Mouse (Mus musculus) neural tube, embryonic 12.5 days (tissue): ENCODE data around the gene Kif22. TPM values are rescaled to one million over a fixed set of nuclear protein-coding genes. Genes with fewer than 3 reads are reported as not detected.

ENCODE experiments used
- ATAC-seq: fragments of 200-750 bp; cut with Nextera tagmentation; 2 replicates; pipeline ENCODE4 v1.8.0; 2017; ENCODE audit warnings: low read depth, mild to moderate bottlenecking, moderate TSS enrichment, moderate library complexity; ENCODE audit not compliant: low FRiP score
- H3K27ac ChIP-seq: fragments of 300-500 bp; sonication (generic); 2 replicates; pipeline ENCODE4 v1.5.1; 2016
- H3K27me3 ChIP-seq: fragments of 300-500 bp; sonication (generic); replicated peaks from 2 replicates; pipeline ENCODE4 v1.6.1; 2016; ENCODE audit warnings: mild to moderate bottlenecking
- H3K36me3 ChIP-seq: fragments of 300-500 bp; sonication (generic); 2 replicates; pipeline ENCODE4 v1.6.1; 2016; ENCODE audit warnings: mild to moderate bottlenecking
- H3K4me1 ChIP-seq: fragments of 300-500 bp; sonication (generic); 2 replicates; pipeline ENCODE4 v1.6.1; 2016
- H3K4me2 ChIP-seq: fragments of 300-500 bp; sonication (generic); replicated peaks from 2 replicates; pipeline ENCODE4 v1.6.1; 2016; ENCODE audit warnings: mild to moderate bottlenecking
- H3K4me3 ChIP-seq: fragments of 300-500 bp; sonication (generic); 2 replicates; pipeline ENCODE4 v1.5.1; 2016
- H3K9ac ChIP-seq: fragments of 300-500 bp; sonication (generic); 2 replicates; pipeline ENCODE4 v1.6.1; 2016; ENCODE audit warnings: mild to moderate bottlenecking
- H3K9me3 ChIP-seq: fragments of 300-500 bp; sonication (generic); 2 replicates; pipeline ENCODE4 v1.6.1; 2016; ENCODE audit warnings: mild to moderate bottlenecking
- WGBS: fragments of 180-500 bp; shearing (Covaris S2); methylation state at CpG from one replicate; pipeline ENCODE4 v1.1.7; 2016; 5-methylcytosine and 5-hydroxymethylcytosine counted together
- microRNA-seq: library from miRNA; unstranded; fragments of <30 nt; microRNA quantifications from one replicate; pipeline ENCODE4, GENCODE M21; 2017
- polyA plus RNA-seq: library from polyadenylated mRNA; unstranded; fragments of >200 nt; fragmentation: Nextera tagmentation; extraction: Ambion mirVana; gene quantifications from 2 replicates; pipeline ENCODE4 v1.2.1, GENCODE M21; 2016

Gene Kif22
- polyA plus RNA-seq, 1 experiment from 2014 or later, result 93.0 TPM

- Histone ChIP-seq H3K4me3 (no peak overlapping the region), H3K4me1 (no peaks in the 10 kb centered on the region), H3K27me3 (no peaks in the 10 kb centered on the region), H3K27ac (no peak overlapping the region), H3K9ac (no peak overlapping the region), H3K9me3 (no peaks in the 10 kb centered on the region), H3K36me3 (no peaks in the 10 kb centered on the region), H3K4me2 (no peak overlapping the region)
- WGBS, result 73% methylated on average over 8 of the region's 8 CpGs
- no peak for ATAC-seq
Measured at GRCm38 (mm10) chr7:126988816-126989215, 53.5 kb downstream of the Kif22 start.

GRCm38 (mm10) chr7:126986319-126986718 is 56.0 kb downstream of the Kif22 start:
- Histone ChIP-seq H3K36me3 (peaks cover 4% of the 10 kb centered on the region; the same call in 1 of the 2 replicates), H3K9ac (no peak overlapping the region), H3K27me3 (no peaks in the 10 kb centered on the region), H3K4me3 (no peak overlapping the region), H3K4me1 (no peaks in the 10 kb centered on the region), H3K27ac (no peak overlapping the region), H3K9me3 (no peaks in the 10 kb centered on the region), H3K4me2 (no peak overlapping the region)
- 56% methylated on average over 9 of the region's 9 CpGs for WGBS
- no peak for ATAC-seq

- Histone ChIP-seq H3K27ac (no peak overlapping the region), H3K4me3 (no peak overlapping the region), H3K27me3 (no peaks in the 10 kb centered on the region), H3K4me1 (no peaks in the 10 kb centered on the region), H3K9me3 (no peaks in the 10 kb centered on the region), H3K4me2 (no peak overlapping the region), H3K36me3 (peaks cover 14% of the 10 kb centered on the region), H3K9ac (no peak overlapping the region)
- ATAC-seq, result no peak
- 53% methylated on average over 10 of the region's 10 CpGs for WGBS
Measured at GRCm38 (mm10) chr7:126984667-126985444, 57.4 kb downstream of the Kif22 start.

GRCm38 (mm10) chr7:126983113-126983512 is 59.2 kb downstream of the Kif22 start:
- Histone ChIP-seq H3K27me3 (no peaks in the 10 kb centered on the region), H3K4me3 (no peak overlapping the region), H3K27ac (no peak overlapping the region), H3K4me1 (no peaks in the 10 kb centered on the region), H3K4me2 (no peak overlapping the region), H3K9ac (no peak overlapping the region), H3K36me3 (peaks cover 31% of the 10 kb centered on the region), H3K9me3 (no peaks in the 10 kb centered on the region)
- ATAC-seq, result no peak
- WGBS, result 84% methylated on average over 7 of the region's 7 CpGs

GRCm38 (mm10) chr7:126982054-126982453 is 60.2 kb downstream of the Kif22 start:
- peaks cover 31% of the 10 kb centered on the region for H3K36me3 ChIP-seq
- WGBS, result 92% methylated on average over 4 of the region's 4 CpGs

GRCm38 (mm10) chr7:126981601-126982000 is 60.7 kb downstream of the Kif22 start:
- ATAC-seq, result no peak
- Histone ChIP-seq H3K27ac (no peak overlapping the region), H3K4me1 (peaks cover 8% of the 10 kb centered on the region), H3K9me3 (no peaks in the 10 kb centered on the region), H3K36me3 (peaks cover 31% of the 10 kb centered on the region), H3K4me3 (no peak overlapping the region), H3K4me2 (no peak overlapping the region), H3K27me3 (no peaks in the 10 kb centered on the region), H3K9ac (no peak overlapping the region)
- WGBS, result 92% methylated on average over 2 of the region's 2 CpGs

More at GRCm38 (mm10) chr7:126982054-126982453, 60.2 kb downstream of the Kif22 start:
- Histone ChIP-seq H3K4me1 (peaks cover 4% of the 10 kb centered on the region), H3K27me3 (no peaks in the 10 kb centered on the region), H3K4me3 (no peak overlapping the region), H3K27ac (no peak overlapping the region), H3K4me2 (no peak overlapping the region), H3K9me3 (no peaks in the 10 kb centered on the region), H3K9ac (no peak overlapping the region)
- no peak for ATAC-seq

GRCm38 (mm10) chr7:126978841-126979240 is 63.4 kb downstream of the Kif22 start:
- Histone ChIP-seq H3K4me2 (no peak overlapping the region), H3K4me3 (no peak overlapping the region), H3K4me1 (peaks cover 8% of the 10 kb centered on the region), H3K27me3 (no peaks in the 10 kb centered on the region), H3K9me3 (no peaks in the 10 kb centered on the region), H3K9ac (no peak overlapping the region), H3K36me3 (peaks cover 31% of the 10 kb centered on the region), H3K27ac (no peak overlapping the region)
- ATAC-seq, result no peak
- WGBS, result 93% methylated on average over 6 of the region's 6 CpGs

Small RNA genes within 50 kb of the gene (microRNA-seq; reads per million reads assigned to microRNA genes)
- gene Gm44343, result not detected

Other genes starting within 250 kb of the Kif22 start
- 293 and 310 TPM in 2 replicates for gene Ppp4c, start 250.0 kb downstream of the Kif22 start, polyA plus RNA-seq
- gene Fam57b, start 244.8 kb downstream of the Kif22 start, polyA plus RNA-seq, result 21.4 and 25.8 TPM in 2 replicates
- gene 4930451I11Rik, start 210.8 kb downstream of the Kif22 start, polyA plus RNA-seq, result not detected in 2 replicates
- gene Doc2a, start 195.1 kb downstream of the Kif22 start, polyA plus RNA-seq, result 6.2 and 9.1 TPM in 2 replicates
- gene Hirip3, start 180.5 kb downstream of the Kif22 start, polyA plus RNA-seq, result 29.1 and 33.5 TPM in 2 replicates
- gene Ino80e, start 180.1 kb downstream of the Kif22 start, polyA plus RNA-seq, result 86.4 and 88.0 TPM in 2 replicates
- gene Taok2, start 157.8 kb downstream of the Kif22 start, polyA plus RNA-seq, result 57.5 and 59.1 TPM in 2 replicates
- gene Tmem219, start 119.6 kb downstream of the Kif22 start, polyA plus RNA-seq, result 21.7 and 22.0 TPM in 2 replicates
- 62.1 and 62.8 TPM in 2 replicates for gene Kctd13, start 113.6 kb downstream of the Kif22 start, polyA plus RNA-seq
- 2.5 and 2.8 TPM in 2 replicates for gene Asphd1, start 92.9 kb downstream of the Kif22 start, polyA plus RNA-seq
- gene Sez6l2, start 91.9 kb downstream of the Kif22 start, polyA plus RNA-seq, result 17.7 and 20.0 TPM in 2 replicates
- 101 and 103 TPM in 2 replicates for gene Cdipt, start 66.6 kb downstream of the Kif22 start, polyA plus RNA-seq
- 1.1 and 1.4 TPM in 2 replicates for gene Cdiptos, start 66.4 kb downstream of the Kif22 start, polyA plus RNA-seq
- 5.9 and 6.6 TPM in 2 replicates for gene Mvp, start 27.9 kb downstream of the Kif22 start, polyA plus RNA-seq
- not detected in 2 replicates for gene Pagr1b, start 26.0 kb downstream of the Kif22 start, polyA plus RNA-seq
- gene Pagr1a, start 25.1 kb downstream of the Kif22 start, polyA plus RNA-seq, result 63.1 and 80.4 TPM in 2 replicates
- gene Gm42742, start 21.4 kb downstream of the Kif22 start, polyA plus RNA-seq, result 46.4 and 66.2 TPM in 2 replicates
- gene Prrt2, start 21.3 kb downstream of the Kif22 start, polyA plus RNA-seq, result 5.3 and 6.2 TPM in 2 replicates
- gene Maz, start 15.4 kb downstream of the Kif22 start, polyA plus RNA-seq, result 134 TPM in 2 replicates
- not detected in 2 replicates for gene Zg16, start 44.9 kb upstream of the Kif22 start, polyA plus RNA-seq
- 0.88 and 1.2 TPM in 2 replicates for gene AI467606, start 48.9 kb upstream of the Kif22 start, polyA plus RNA-seq
- 1.2 and 2.1 TPM in 2 replicates for gene Qprt, start 79.8 kb upstream of the Kif22 start, polyA plus RNA-seq
- 0.15 and 0.34 TPM in 2 replicates for gene Spn, start 95.4 kb upstream of the Kif22 start, polyA plus RNA-seq
- 86.4 and 97.3 TPM in 2 replicates for gene Cd2bp2, start 153.6 kb upstream of the Kif22 start, polyA plus RNA-seq
- 43.4 and 45.6 TPM in 2 replicates for gene Tbc1d10b, start 166.0 kb upstream of the Kif22 start, polyA plus RNA-seq
- gene Mylpf, start 166.4 kb upstream of the Kif22 start, polyA plus RNA-seq, result 54.2 and 72.8 TPM in 2 replicates
- 67.6 and 68.9 TPM in 2 replicates for gene Zfp553, start 190.6 kb upstream of the Kif22 start, polyA plus RNA-seq
- gene Sept1, start 190.7 kb upstream of the Kif22 start, polyA plus RNA-seq, result 30.1 and 32.8 TPM in 2 replicates
- 58.1 and 61.9 TPM in 2 replicates for gene Zfp771, start 201.8 kb upstream of the Kif22 start, polyA plus RNA-seq
- 130 and 144 TPM in 2 replicates for gene Dctpp1, start 218.2 kb upstream of the Kif22 start, polyA plus RNA-seq
- gene Sephs2, start 231.6 kb upstream of the Kif22 start, polyA plus RNA-seq, result 65.2 and 73.1 TPM in 2 replicates